Mouse (Mus musculus) liver, adult 2 months (tissue): ENCODE measurements around the gene Fbxl13. TPM values are rescaled to one million over a fixed set of nuclear protein-coding genes. Genes with fewer than 3 reads are reported as not detected.

Source experiments
- DNase-seq: peaks from one replicate; pipeline ENCODE4 v3.0.0-alpha.2; 2011; ENCODE audit warnings: low read depth, low spot score; ENCODE audit errors: extremely low read depth
- H3K27ac ChIP-seq: fragments of 200-500 bp; replicated peaks from 2 replicates; pipeline ENCODE4 v1.5.1; 2012; ENCODE audit warnings: low read depth, mild to moderate bottlenecking, control low read depth, inconsistent platforms, low read length; ENCODE audit not compliant: insufficient read depth
- H3K27me3 ChIP-seq: fragments of 200-500 bp; 2 replicates; pipeline ENCODE4 v1.6.1; 2012; ENCODE audit warnings: mild to moderate bottlenecking, moderate library complexity, low read length, inconsistent platforms; ENCODE audit not compliant: control insufficient read depth, insufficient read depth
- H3K36me3 ChIP-seq: fragments of 200-500 bp; 2 replicates; pipeline ENCODE4 v1.6.1; 2012; ENCODE audit warnings: low read length, inconsistent platforms; ENCODE audit not compliant: control insufficient read depth, insufficient read depth
- H3K4me1 ChIP-seq: fragments of 200-500 bp; 2 replicates; pipeline ENCODE4 v1.6.1; 2011; ENCODE audit warnings: low read length; ENCODE audit not compliant: control insufficient read depth, insufficient read depth
- H3K4me3 ChIP-seq: fragments of 200-500 bp; 2 replicates; pipeline ENCODE4 v1.5.1; 2011; ENCODE audit warnings: low read depth, mild to moderate bottlenecking, control low read depth, low read length, moderate library complexity; ENCODE audit not compliant: insufficient read depth
- H3K79me2 ChIP-seq: fragments of 200-500 bp; 2 replicates; pipeline ENCODE4 v1.6.1; 2012; ENCODE audit warnings: inconsistent platforms, mild to moderate bottlenecking, low read length, moderate library complexity; ENCODE audit not compliant: control insufficient read depth, insufficient read depth
- H3K9ac ChIP-seq: fragments of 200-500 bp; 2 replicates; pipeline ENCODE4 v1.6.1; 2012; ENCODE audit warnings: low read depth, mild to moderate bottlenecking, control low read depth, inconsistent platforms, low read length
- CTCF ChIP-seq: fragments of 200-500 bp; IDR thresholded peaks from 2 replicates; pipeline ENCODE4 v1.5.1; 2011; ENCODE audit warnings: low read depth, low read length, control low read depth
- POLR2A ChIP-seq: fragments of 200-500 bp; IDR thresholded peaks from 2 replicates; pipeline ENCODE4 v1.6.1; 2011; ENCODE audit warnings: low read length, control low read depth; ENCODE audit not compliant: insufficient read depth; ENCODE audit errors: extremely low read depth
- WGBS: fragments of 180-500 bp; shearing (Covaris S2); methylation state at CpG from one replicate; pipeline ENCODE4 v1.1.7; 2018; 5-methylcytosine and 5-hydroxymethylcytosine counted together
- polyA plus RNA-seq: library from polyadenylated mRNA; depleted of rRNA; stranded (reverse); fragments of >200 nt; gene quantifications from 2 replicates; pipeline ENCODE4 v1.2.3, GENCODE M21; 2012
- total RNA-seq: library from RNA; depleted of rRNA; stranded (reverse); fragments of >200 nt; gene quantifications from 2 replicates; pipeline ENCODE4 v1.2.3, GENCODE M21; 2014

Fbxl13 gene
- total and polyA plus RNA-seq, 2 experiments: under 0.01 TPM; not detected in 1

DNA sequence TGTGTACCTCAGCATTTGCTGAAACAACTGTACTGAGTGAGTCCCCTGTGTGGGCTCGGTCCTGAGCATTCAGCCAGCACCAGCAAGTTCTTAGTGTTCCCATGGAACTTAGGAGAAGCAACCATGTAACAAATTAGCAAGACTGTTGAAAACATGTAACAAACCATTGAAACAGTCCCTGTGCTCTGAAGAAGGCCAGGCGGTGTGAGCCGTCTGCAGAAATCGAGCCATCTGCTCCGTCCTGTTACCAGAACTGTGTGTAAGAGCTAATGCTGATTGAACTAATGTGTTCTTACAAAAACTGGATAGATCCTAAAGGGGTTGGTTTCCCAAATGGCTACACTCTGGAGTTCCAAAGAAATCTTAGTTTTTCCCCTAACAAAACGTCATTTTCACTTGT is 15.4 kb upstream of the Fbxl13 start:
- Histone ChIP-seq H3K36me3 (peaks cover 3% of the 10 kb centered on the region; the same call in 1 of the 2 replicates), H3K4me1 (no peaks in the 10 kb centered on the region), H3K79me2 (no peaks in the 10 kb centered on the region), H3K27me3 (no peaks in the 10 kb centered on the region), H3K27ac (no peak overlapping the region), H3K4me3 (no peak overlapping the region), H3K9ac (no peak overlapping the region)
- WGBS: 94% methylated on average over 6 of the region's 6 CpGs
- no peak for DNase-seq
- TF ChIP-seq CTCF (no peak), POLR2A (no peak)

DNA sequence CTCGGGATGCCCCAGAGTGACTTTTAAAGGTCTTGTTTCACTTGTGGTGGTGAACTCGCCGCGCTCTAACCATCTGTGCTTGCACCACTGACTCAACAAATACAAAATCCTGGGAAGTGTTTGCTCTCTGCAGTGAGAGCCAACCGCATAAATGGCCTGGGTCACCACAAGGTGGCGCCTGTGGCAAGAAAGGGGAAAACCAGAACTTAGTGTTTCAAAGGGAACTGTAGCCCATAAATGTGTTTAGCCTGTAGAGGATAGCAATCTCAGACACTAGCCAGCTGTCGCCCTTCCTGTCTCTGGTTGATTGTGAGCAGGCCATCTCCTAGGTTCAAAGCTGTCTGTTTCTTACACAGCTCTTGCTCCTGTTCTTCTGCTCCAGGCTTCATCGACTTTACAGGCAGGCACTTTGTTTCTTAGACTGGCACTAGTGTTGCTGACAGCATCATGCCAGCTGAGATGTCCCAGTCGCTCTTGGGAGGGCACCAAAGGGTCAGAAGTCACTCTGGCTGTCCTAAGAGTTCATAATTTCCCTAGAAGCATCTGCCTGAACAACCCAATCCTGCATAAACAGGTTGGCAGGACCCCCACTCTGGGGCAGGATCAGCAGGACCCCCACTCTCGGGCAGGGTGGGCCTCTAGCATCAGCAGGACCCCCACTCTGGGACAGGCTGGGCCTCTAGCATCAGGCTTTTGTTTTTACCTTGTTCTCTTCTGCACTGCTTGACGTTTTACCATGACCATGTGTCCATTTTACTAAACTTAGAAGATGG is 13.4 kb upstream of the Fbxl13 start:
- H3K4me1 ChIP-seq: no peaks in the 10 kb centered on the region
- TF ChIP-seq CTCF: peak; percentile 89
- TF ChIP-seq POLR2A: no peak
- H3K79me2 ChIP-seq: no peaks in the 10 kb centered on the region
- peaks cover 6% of the 10 kb centered on the region; the same call in 1 of the 2 replicates for H3K36me3 ChIP-seq
- DNase-seq: peak; percentile 69
- no peaks in the 10 kb centered on the region for H3K27me3 ChIP-seq
- no peak overlapping the region for H3K4me3 ChIP-seq
- WGBS: 38% methylated on average over 11 of the region's 11 CpGs
- H3K9ac ChIP-seq: no peak overlapping the region
- no peak overlapping the region for H3K27ac ChIP-seq

DNA sequence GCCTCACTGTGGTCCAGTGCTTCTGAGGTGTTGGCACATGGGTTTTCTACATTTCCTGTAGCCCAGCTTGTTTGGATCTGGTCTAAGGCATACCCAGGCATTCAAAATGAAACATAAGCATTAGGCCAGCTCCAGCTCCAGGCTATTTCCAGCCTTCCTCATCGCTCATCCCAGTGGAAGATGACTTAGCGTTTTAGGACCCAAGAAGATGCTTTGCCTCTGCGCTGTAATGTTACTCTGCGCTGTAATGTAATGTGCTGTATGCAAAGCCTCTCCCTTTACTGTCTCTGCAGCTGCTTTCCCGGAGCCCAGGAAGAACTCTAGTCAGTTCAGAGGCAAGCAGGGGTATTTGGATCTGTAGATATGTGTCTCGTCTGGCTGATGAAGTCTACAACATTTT is 12.6 kb upstream of the Fbxl13 start:
- H3K9ac ChIP-seq: no peak overlapping the region
- H3K27ac ChIP-seq: no peak overlapping the region
- no peak for DNase-seq
- H3K79me2 ChIP-seq: no peaks in the 10 kb centered on the region
- H3K4me1 ChIP-seq: no peaks in the 10 kb centered on the region
- peaks cover 12% of the 10 kb centered on the region for H3K36me3 ChIP-seq
- TF ChIP-seq POLR2A (no peak), CTCF (no peak)
- H3K4me3 ChIP-seq: no peak overlapping the region
- 92% methylated on average over 6 of the region's 6 CpGs for WGBS
- H3K27me3 ChIP-seq: no peaks in the 10 kb centered on the region

DNA sequence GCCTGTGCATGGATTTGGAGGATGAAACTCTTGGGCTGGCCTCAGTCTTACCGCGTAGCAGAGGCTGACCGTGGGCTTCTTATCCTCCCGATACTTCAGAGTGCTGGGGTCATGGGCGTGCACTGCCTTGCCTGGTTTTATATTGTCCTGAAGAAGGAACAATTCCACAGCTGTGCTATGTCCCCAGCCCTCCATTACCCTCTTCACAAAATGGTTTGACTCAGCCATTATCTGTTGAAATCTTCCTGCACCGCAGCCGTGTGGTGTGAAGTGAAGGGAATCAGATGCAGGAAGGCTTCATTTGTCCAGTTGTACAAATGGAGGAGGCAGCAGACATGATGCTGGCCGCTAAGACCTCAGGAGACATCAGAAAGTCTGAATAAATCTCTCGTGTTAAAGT is 11.5 kb upstream of the Fbxl13 start:
- no peak for DNase-seq
- Histone ChIP-seq H3K4me1 (no peaks in the 10 kb centered on the region), H3K36me3 (peaks cover 20% of the 10 kb centered on the region), H3K79me2 (no peaks in the 10 kb centered on the region), H3K9ac (no peak overlapping the region), H3K4me3 (no peak overlapping the region), H3K27ac (no peak overlapping the region), H3K27me3 (no peaks in the 10 kb centered on the region)
- TF ChIP-seq POLR2A (no peak), CTCF (no peak)
- 95% methylated on average over 9 of the region's 9 CpGs for WGBS

DNA sequence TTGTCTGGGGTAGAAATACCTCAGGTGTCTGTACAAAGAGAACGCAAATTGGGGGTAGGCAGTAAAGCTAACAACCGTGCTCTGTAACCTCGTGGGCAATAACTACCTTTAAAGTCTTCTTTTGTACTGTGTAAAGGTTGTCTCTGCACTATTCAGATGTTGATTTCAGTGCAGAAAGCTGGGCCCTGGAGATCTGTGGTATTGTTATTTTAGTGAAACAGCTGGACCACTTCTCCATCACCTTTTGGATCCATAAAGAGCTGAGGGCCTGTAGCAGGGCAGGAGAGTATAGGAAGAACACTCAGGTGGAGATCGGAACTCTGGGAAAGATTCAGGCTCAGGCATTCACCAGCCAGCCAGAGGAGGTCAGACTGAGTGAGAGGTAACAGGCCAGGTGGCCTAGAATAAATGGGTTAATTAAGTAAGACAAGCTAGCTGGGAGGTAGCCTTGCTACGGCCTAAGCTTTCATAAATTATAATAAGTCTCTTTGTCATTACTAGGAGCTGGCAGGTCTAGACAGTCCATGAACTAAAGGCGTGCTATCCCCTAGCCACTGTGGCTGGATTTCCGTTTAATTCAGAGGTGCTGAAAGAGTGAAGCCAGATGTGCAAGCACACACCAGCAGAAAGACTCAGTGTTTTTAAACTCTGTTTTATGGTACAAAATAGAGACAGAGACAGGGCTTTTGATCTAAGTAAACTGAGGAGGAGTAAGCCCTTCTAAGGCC is 6.6 kb upstream of the Fbxl13 start:
- no peak for TF ChIP-seq POLR2A
- TF ChIP-seq CTCF: no peak
- Histone ChIP-seq H3K9ac (no peak overlapping the region), H3K27me3 (no peaks in the 10 kb centered on the region), H3K36me3 (peaks cover 42% of the 10 kb centered on the region), H3K4me3 (no peak overlapping the region), H3K27ac (no peak overlapping the region), H3K79me2 (no peaks in the 10 kb centered on the region), H3K4me1 (no peaks in the 10 kb centered on the region)
- DNase-seq: no peak
- whole genome bisulfite sequencing: 90% methylated on average over 7 of the region's 7 CpGs
